Mouse (Mus musculus): ENCODE results near the gene Gm20431. TPM values are rescaled to one million over a fixed set of nuclear protein-coding genes. Genes with fewer than 3 reads are reported as not detected.
A peak's percentile ranks its signal among the peaks of the same experiment; 100 is the strongest.
"Not testable (repeated sequence)": the region's sequence is repeated elsewhere in the genome, so short reads cannot be mapped to it uniquely, and the experiment has no call there.

Gene Gm20431
- total RNA-seq, 2 experiments from 2014 or later = 18.2 to 23.0 TPM

GRCm38 (mm10) chr2:167660611-167660971 is 705 bp downstream of the Gm20431 start:
- no peak for DNase-seq (ENCODE audit: low spot score in 2 of 2)

DNA sequence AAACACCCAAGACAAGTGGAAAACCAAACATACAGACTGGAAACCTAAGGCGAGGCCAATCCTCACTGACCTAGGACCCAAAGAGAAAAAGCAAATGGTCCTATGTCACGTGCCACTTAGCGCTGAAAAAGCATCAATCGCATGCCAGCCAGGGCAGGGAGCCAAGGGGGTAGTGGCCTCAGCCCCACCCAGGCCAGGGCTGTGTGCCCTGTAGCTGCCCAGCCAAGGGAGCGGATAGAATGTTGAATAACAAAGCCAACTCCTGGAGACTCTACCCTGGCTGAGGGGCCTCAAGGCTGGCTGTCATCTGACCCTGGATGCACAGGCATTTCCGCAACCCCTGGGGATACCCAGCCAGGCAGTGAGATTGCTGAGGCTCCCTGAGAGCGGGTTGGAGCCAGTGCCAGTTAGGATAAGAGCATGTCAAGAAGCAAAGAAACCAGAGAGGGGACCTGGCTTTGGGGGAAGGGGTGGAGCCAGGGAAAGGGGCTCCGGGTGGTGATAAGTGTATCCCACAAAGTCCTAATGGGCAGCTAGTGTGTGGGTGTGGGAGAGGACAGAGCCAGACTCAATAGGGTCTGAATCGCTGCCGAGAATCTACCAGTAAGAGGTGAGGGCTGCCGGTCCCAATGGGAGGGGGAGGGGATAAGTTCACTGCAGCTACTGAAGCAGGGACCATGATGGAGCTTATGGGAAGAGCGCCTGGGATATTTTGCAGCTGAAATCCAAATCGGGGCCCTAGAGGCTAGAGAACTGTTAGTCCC is 1.3 kb downstream of the Gm20431 start:
- DNase-seq (ENCODE audit: low spot score in 2 of 2) = no peak

GRCm38 (mm10) chr2:167659177-167659846 is 2.0 kb downstream of the Gm20431 start:
- DNase-seq (ENCODE audit: low spot score in 2 of 2) = no peak

GRCm38 (mm10) chr2:167658712-167659111 is 2.6 kb downstream of the Gm20431 start:
- no peak for DNase-seq (ENCODE audit: low spot score in 2 of 2)

DNA sequence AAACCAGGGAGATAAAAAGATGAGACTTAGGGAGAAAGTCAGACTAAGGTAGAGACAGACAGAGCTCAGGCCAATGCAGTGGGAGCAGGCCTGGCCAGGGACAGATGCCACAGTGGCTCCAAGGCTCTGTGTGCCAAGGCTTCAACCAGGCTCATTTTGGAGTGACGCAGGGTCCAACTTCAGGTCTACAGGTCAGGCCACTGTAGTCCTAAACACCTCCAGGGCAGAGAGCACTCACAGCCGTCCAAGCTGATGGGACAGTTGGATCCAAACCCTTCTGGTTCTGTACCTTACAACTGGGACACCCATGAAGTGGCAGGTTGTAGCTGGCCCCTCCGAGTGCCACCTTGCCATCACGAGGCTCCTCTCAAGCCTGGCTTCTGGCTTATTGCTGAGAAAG is 3.3 kb downstream of the Gm20431 start:
- DNase-seq (ENCODE audit: low spot score in 2 of 2) = no peak

DNA sequence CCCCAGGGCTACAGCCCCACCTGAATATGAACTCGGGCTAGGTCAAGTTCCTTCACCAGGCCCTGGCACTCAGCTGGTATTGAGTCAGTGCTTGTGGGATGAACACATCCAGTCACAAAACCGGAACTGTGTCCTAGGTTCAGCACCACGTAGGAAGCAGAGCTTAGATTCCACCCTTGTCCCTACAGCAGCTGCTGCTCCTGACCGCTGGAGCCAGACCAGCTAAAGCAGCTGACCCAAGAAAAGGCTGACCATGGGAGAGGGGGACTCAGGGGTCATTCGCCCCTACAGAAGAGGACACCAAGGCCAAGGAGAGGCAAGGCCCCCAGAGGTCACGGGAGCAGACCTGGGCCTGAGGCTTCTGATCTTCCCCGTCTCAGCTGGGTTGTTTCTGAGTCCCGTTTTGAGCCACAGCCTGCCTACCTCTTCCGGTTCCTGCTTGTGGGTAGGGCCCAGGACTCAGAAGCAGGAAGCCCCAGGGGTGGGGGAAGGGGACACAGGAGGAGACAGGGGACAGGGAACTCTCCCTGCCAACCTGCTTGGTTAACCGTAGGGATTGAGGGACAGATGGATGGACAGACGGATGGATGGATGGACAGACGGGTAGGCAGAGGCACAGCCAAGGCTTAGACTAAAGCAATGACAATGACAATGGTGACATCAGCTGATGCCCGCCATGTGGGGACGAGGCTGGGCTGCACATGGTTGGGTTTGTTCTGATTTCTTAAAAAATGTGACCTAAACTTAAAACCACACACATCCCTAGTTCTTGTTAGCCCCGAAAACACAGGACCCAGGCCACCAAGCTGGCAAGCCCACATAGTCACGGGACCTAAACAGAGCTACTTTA is 4.4 kb downstream of the Gm20431 start:
- no peak for DNase-seq (ENCODE audit: low spot score in 2 of 2)

- no peak for DNase-seq (ENCODE audit: low spot score in 2 of 2)
Measured at GRCm38 (mm10) chr2:167654911-167655600, 6.2 kb downstream of the Gm20431 start.

- no peak for DNase-seq (ENCODE audit: low spot score in 2 of 2)
Measured at GRCm38 (mm10) chr2:167652694-167653093, 8.6 kb downstream of the Gm20431 start.

GRCm38 (mm10) chr2:167651622-167652021 is 9.7 kb downstream of the Gm20431 start:
- DNase-seq (ENCODE audit: low spot score in 2 of 2) = no peak

DNA sequence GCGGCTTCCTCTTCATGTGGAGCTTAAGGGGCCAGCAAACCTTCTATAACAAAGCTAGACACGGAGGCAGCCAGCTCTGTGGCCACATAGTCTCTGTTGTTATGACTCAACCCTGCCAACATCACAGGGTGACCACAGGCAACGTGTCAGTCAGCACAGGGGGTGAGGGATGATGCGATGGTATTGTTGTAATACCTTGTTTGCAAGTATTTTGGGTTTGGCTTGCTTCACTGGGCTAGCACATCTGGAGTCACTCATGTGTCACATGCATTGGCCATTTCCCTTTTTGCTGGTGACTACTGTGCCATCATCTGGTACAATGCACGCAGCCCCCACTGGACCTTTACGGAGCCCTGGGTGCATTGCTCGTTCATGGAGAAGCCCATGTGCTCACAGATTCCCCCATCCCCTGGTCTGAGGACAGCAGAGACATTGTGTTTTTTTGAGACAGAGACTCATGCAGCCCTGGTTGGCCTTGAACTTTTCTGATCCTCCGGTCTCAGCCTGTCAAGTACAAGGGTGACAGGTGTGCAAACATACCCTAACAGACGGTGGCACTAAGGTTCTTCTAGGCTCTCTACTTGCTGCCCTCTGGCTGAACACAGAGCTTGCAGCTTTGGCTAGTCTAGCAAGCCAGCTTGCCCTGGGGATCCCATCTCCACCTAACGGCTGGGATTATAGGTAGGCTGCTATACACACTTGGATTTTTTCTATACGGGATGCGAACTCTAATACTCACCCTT is 11.8 kb downstream of the Gm20431 start:
- DNase-seq (ENCODE audit: low spot score in 2 of 2) = no peak

- DNase-seq (ENCODE audit: low spot score in 2 of 2) = no peak
Measured at GRCm38 (mm10) chr2:167646411-167646810, 14.9 kb downstream of the Gm20431 start.

DNA sequence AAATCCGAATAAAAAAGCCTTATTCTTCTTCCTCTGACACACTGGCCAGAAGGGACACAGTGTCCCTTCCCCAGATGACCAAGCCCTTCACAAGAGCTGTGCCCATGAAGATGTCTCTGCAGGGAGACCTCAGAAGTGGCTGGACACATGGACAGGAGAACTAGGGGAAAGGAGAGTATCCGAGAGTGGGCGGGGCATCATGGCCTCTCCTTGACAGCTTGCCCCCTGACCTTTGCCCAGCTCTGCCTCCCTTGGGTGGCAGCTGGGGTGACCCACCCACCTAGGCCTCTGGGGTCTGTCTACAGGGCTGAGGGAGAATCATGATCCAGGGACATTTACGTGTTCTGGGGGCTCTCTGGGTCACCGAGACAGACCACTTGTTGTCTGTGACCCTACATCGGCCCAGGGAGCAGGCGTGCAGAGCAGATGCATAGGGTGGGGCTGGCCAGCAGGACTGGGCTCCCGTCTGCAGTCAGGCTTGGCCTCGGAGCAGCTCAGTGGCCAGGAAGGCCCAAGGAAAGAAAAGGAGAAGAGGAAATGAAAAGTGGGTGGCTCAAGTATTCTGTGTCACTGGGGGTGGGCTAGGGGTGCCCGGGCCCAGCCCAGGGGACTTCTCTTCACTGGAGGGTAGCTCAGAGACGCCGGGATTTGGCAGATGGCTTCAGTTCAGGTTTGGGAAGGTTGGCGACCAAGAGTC is 17.8 kb downstream of the Gm20431 start:
- DNase-seq (ENCODE audit: low spot score in 2 of 2) = not testable (repeated sequence)

DNA sequence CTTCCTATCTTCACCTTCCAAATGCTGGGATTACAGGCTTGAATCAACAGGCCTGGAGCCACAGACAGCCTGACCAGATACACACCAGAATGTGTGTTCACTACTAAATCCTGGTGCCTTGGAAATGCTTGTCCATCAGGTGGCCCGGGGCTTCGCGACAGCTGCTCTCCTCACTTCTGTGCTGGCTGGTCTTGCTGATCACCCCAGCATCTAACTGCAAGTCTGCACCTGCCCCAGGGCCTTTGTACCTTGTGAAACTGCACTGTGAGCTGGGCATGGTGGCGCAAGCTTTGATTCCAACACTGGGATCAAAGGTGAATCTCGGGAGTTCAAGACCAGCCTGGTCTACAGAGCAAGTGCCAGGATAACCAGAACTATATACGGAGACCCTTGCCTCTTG is 19.1 kb downstream of the Gm20431 start:
- no peak for DNase-seq (ENCODE audit: low spot score in 2 of 2)

DNA sequence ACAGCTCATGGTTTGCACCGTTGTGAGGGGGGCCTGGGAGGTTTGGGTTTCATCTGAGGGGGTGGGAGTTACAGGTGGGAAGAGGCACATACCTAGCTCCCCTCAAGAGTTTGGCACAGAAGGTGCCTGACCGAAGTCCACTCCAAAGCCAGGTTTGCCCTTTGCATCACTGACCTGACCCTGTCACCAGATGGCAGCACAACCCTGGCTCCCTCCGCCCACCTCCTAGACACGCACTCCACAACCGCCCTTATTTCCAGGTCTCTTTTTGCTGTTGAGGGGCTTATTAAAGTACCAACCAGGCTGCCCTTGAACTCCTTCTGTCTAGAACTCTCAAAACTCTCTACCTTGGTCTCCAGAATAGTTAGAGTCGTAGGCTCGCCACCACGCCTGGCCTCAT is 20.0 kb downstream of the Gm20431 start:
- no peak for DNase-seq (ENCODE audit: low spot score in 2 of 2)

DNA sequence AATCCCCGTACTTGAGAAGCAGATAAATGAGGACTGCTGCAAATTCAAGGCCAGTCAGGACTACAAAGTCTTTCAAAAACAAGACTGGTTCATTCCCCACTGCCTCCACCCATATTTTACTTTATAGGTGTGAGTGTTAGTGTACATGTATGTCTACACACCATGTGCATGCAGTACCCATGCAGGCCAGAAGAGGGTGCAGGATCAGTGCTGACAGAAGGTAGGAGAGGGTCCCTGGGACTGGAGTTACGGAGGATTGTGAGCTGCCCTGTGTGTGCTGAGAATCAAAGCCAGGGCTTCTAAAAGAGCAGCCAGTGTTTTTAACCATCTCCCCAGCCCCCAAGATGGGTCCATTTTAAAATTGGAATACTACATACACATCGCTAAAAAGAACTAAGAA is 21.0 kb downstream of the Gm20431 start:
- no peak for DNase-seq (ENCODE audit: low spot score in 2 of 2)

- DNase-seq (ENCODE audit: low spot score in 2 of 2) = no peak
Measured at GRCm38 (mm10) chr2:167634865-167635512, 26.3 kb downstream of the Gm20431 start.

GRCm38 (mm10) chr2:167634338-167634770 is 26.9 kb downstream of the Gm20431 start:
- peak; percentile 69 to 92 for DNase-seq (ENCODE audit: low spot score in 2 of 2)

GRCm38 (mm10) chr2:167633537-167633872 is 27.8 kb downstream of the Gm20431 start:
- no peak for DNase-seq (ENCODE audit: low spot score in 2 of 2)

- DNase-seq (ENCODE audit: low spot score in 2 of 2) = no peak
Measured at GRCm38 (mm10) chr2:167632731-167633536, 28.4 kb downstream of the Gm20431 start.

All from adrenal gland, postnatal 4 days (tissue).